Mouse (Mus musculus): ENCODE measurements around the gene Lrrc4.

DNA sequence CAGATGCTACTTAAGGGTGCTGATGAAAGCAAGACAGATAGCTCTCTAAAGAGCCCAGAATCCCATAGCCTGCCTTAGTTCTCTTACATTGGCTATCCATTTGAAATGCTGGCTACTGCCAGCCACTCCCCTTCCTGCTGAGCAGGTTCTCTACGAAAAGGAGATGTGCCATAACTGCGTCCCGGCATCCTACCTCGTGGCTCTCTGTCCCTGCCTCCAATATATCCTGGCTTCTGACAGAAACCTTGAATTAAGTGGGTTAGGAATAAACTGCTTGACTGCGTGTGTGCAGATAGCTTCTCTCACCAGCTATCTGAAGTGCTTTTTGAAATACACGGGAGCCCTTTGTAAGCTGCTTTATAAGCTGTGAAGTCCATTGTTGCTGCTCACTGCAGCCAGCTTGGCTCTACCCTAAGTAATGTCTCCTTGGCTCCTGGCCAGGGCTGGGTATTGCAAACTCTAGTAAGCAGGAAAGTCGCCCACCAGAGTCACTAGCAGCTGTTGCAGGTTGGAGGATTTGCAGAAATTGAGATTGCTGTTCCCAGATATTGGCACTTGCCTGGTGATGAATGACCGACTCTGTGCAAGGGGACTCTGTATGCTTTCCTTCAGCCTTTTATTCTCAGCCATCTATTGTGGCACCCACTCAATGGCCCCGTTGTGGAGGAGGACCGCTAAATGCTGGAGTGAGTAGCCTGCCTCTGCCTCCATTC is 75.1 kb downstream of the Lrrc4 start:
- no peak for TF ChIP-seq CTCF (IDR thresholded peaks at IDR 0.05; ENCODE audit: low read depth)
- TF ChIP-seq EP300 (optimal IDR thresholded peaks at IDR 0.05): no peak
